Mouse (Mus musculus) cerebellum, postnatal 25 days (tissue): Measurements from ENCODE around the gene AU040320.

Experiments
- DNase-seq, 2 experiments: peaks; one replicate each; pipeline ENCODE4 v3.0.0; 2021; ENCODE audit warnings: mixed read lengths in 2 of 2

AU040320 gene

GRCm38 (mm10) chr4:126861514-126862266 is 108.3 kb downstream of the AU040320 start:
- no peak for DNase-seq

GRCm38 (mm10) chr4:126868699-126869098 is 115.4 kb downstream of the AU040320 start:
- no peak for DNase-seq

GRCm38 (mm10) chr4:126872717-126873116 is 119.4 kb downstream of the AU040320 start:
- DNase-seq, result no peak

GRCm38 (mm10) chr4:126879560-126880275 is 126.4 kb downstream of the AU040320 start:
- DNase-seq, result no peak

- DNase-seq, result no peak
Observed at GRCm38 (mm10) chr4:126883602-126884001, 130.3 kb downstream of the AU040320 start.

GRCm38 (mm10) chr4:126885953-126886352 is 132.6 kb downstream of the AU040320 start:
- no peak for DNase-seq

GRCm38 (mm10) chr4:126889879-126890278 is 136.5 kb downstream of the AU040320 start:
- no peak for DNase-seq
